Mouse (Mus musculus) stomach, embryonic 16.5 days (tissue): ENCODE measurements at regions not wholly inside any gene's neighbourhood (a gene's known extent, or its start where the extent isn't known, plus 50 kb on each side); places are given as distances from the start of the nearest gene placed in this dataset.

Source experiments
- ATAC-seq: fragments of 200-750 bp; cut with Nextera tagmentation; 2 replicates; pipeline ENCODE4 v1.8.0; 2017; ENCODE audit warnings: moderate number of reproducible peaks, moderate TSS enrichment; ENCODE audit not compliant: insufficient read depth, low FRiP score
- H3K27ac ChIP-seq: fragments of 300-500 bp; sonication (generic); 2 replicates; pipeline ENCODE4 v1.5.1; 2014; ENCODE audit warnings: low read length
- H3K27me3 ChIP-seq: fragments of 300-500 bp; sonication (generic); 2 replicates; pipeline ENCODE4 v1.6.1; 2014; ENCODE audit warnings: low read length, control low read depth, mixed read lengths; ENCODE audit not compliant: control insufficient read depth, insufficient read depth
- H3K36me3 ChIP-seq: fragments of 300-500 bp; sonication (generic); 2 replicates; pipeline ENCODE4 v1.6.1; 2014; ENCODE audit warnings: low read length; ENCODE audit not compliant: control insufficient read depth, insufficient read depth
- H3K4me1 ChIP-seq: fragments of 300-500 bp; sonication (generic); 2 replicates; pipeline ENCODE4 v1.6.1; 2014; ENCODE audit warnings: low read length, control low read depth, mixed read lengths; ENCODE audit not compliant: control insufficient read depth, insufficient read depth
- H3K4me2 ChIP-seq: fragments of 300-500 bp; sonication (generic); 2 replicates; pipeline ENCODE4 v1.6.1; 2014; ENCODE audit warnings: low read depth, low read length, mixed read lengths
- H3K4me3 ChIP-seq: fragments of 300-500 bp; sonication (generic); replicated peaks from 2 replicates; pipeline ENCODE4 v1.5.1; 2014; ENCODE audit warnings: mild to moderate bottlenecking, low read length
- H3K9ac ChIP-seq: fragments of 300-500 bp; sonication (generic); 2 replicates; pipeline ENCODE4 v1.6.1; 2014; ENCODE audit warnings: low read length
- H3K9me3 ChIP-seq: fragments of 300-500 bp; sonication (generic); replicated peaks from 2 replicates; pipeline ENCODE4 v1.6.1; 2016; ENCODE audit warnings: low read length, control low read depth; ENCODE audit not compliant: control insufficient read depth
- WGBS: fragments of 180-500 bp; shearing (Covaris S2); extraction: QIAGEN DNeasy Blood & Tissue Kit; methylation state at CpG from one replicate; pipeline ENCODE4 v1.1.7; 2014; 5-methylcytosine and 5-hydroxymethylcytosine counted together

DNA sequence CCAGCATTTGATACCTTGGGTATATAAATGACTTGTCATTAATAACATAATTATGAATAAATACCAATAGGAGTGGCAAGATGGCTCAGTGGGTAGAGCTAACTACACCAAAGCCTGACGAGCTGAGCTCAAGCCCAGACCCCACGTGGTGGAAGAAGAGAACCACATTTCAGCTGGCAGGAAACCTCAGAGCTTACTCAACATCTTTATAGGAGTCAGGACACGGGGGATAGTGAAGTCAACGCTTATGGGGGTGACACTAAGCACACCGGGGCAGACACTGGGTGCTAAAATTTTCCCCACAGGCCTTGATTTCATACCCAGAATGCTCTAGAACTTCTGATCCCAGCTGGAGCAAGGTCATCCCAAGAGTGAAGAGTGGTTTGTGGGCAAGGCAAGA is 259.3 kb downstream of the Setd4 start:
- Histone ChIP-seq H3K36me3 (no peaks in the 10 kb centered on the region), H3K4me3 (no peak overlapping the region), H3K4me2 (no peak overlapping the region), H3K4me1 (no peaks in the 10 kb centered on the region), H3K9me3 (no peaks in the 10 kb centered on the region), H3K27ac (no peak overlapping the region), H3K9ac (no peak overlapping the region), H3K27me3 (no peaks in the 10 kb centered on the region)
- no peak for ATAC-seq
- 76% methylated on average over 5 of the region's 5 CpGs for WGBS

DNA sequence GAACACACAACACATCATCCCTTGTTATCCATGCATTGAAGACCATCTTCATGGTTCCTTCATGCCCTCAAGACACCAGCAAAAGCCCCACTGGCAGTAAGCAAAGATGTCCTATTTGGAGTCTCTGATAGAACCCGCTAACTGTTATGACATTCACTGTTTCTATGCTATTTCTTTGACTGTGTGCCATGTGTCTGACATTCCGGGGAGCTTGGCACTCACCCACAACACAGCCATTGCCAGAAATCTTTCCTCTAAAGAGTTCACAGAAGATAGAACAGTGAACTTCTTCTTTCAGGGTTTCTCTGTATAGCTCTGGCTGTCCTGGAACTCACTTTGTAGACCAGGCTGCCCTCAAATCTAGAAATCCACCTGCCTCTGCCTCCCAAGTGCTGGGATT is 261.2 kb downstream of the Setd4 start:
- Histone ChIP-seq H3K27ac (no peak overlapping the region), H3K9ac (no peak overlapping the region), H3K4me1 (no peaks in the 10 kb centered on the region), H3K36me3 (no peaks in the 10 kb centered on the region), H3K4me3 (no peak overlapping the region), H3K9me3 (no peaks in the 10 kb centered on the region), H3K27me3 (no peaks in the 10 kb centered on the region), H3K4me2 (no peak overlapping the region)
- no peak for ATAC-seq
- 80% methylated on average over 2 of the region's 2 CpGs for WGBS

- WGBS = 76% methylated on average over 2 of the region's 2 CpGs
- H3K27me3 ChIP-seq = no peaks in the 10 kb centered on the region
- no peak overlapping the region for H3K4me2 ChIP-seq
- H3K9ac ChIP-seq = no peak overlapping the region
- ATAC-seq = no peak
- no peaks in the 10 kb centered on the region for H3K4me1 ChIP-seq
- no peak overlapping the region for H3K27ac ChIP-seq
- no peak overlapping the region for H3K4me3 ChIP-seq
- H3K36me3 ChIP-seq = no peaks in the 10 kb centered on the region
- no peaks in the 10 kb centered on the region for H3K9me3 ChIP-seq
These were observed 262.1 kb downstream of the Setd4 start for GRCm38 (mm10) chr16:93341791-93342190.

DNA sequence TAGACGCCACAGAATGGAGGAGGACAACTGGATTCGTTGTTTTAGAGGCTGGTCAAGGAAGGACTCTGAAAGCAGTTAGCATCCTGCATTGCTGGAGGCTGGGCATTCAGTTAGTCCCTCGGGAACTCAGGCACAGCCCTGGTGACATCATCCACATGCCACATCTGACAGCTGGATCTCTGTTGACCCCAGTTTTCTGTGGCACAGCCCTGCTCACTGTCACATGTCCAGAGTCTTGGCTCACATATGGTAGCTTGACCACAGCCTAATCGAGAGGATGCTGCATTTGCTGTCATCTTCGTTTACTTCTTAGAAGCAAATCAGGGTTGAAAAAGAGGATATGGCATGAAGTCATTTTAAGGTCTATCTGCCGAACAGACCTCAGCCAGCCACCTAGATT is 265.1 kb downstream of the Setd4 start:
- no peak overlapping the region for H3K9ac ChIP-seq
- ATAC-seq = no peak
- H3K4me2 ChIP-seq = no peak overlapping the region
- H3K36me3 ChIP-seq = no peaks in the 10 kb centered on the region
- no peaks in the 10 kb centered on the region for H3K9me3 ChIP-seq
- no peaks in the 10 kb centered on the region for H3K27me3 ChIP-seq
- H3K4me1 ChIP-seq = no peaks in the 10 kb centered on the region
- 76% methylated on average over 6 of the region's 6 CpGs for WGBS
- H3K27ac ChIP-seq = no peak overlapping the region
- H3K4me3 ChIP-seq = no peak overlapping the region

GRCm38 (mm10) chr16:93335322-93336111 is 268.3 kb downstream of the Setd4 start:
- H3K36me3 ChIP-seq = no peaks in the 10 kb centered on the region
- H3K9me3 ChIP-seq = no peaks in the 10 kb centered on the region
- H3K4me3 ChIP-seq = no peak overlapping the region
- H3K4me1 ChIP-seq = no peaks in the 10 kb centered on the region
- 74% methylated on average over 11 of the region's 11 CpGs for WGBS
- ATAC-seq = no peak
- no peak overlapping the region for H3K27ac ChIP-seq
- H3K27me3 ChIP-seq = no peaks in the 10 kb centered on the region
- no peak overlapping the region for H3K9ac ChIP-seq
- no peak overlapping the region for H3K4me2 ChIP-seq

- no peaks in the 10 kb centered on the region for H3K9me3 ChIP-seq
- no peak overlapping the region for H3K4me3 ChIP-seq
- H3K4me2 ChIP-seq = no peak overlapping the region
- H3K27ac ChIP-seq = no peak overlapping the region
- H3K36me3 ChIP-seq = no peaks in the 10 kb centered on the region
- ATAC-seq = no peak
- H3K9ac ChIP-seq = no peak overlapping the region
- H3K27me3 ChIP-seq = no peaks in the 10 kb centered on the region
- 79% methylated on average over 6 of the region's 6 CpGs for WGBS
- no peaks in the 10 kb centered on the region for H3K4me1 ChIP-seq
These were observed 270.2 kb downstream of the Setd4 start for GRCm38 (mm10) chr16:93333654-93334053.

GRCm38 (mm10) chr16:93328680-93329395 is 275.0 kb downstream of the Setd4 start:
- peaks cover 3% of the 10 kb centered on the region; the same call in 1 of the 2 replicates for H3K9me3 ChIP-seq
- no peaks in the 10 kb centered on the region for H3K4me1 ChIP-seq
- no peak overlapping the region for H3K27ac ChIP-seq
- no peak for ATAC-seq
- no peaks in the 10 kb centered on the region for H3K27me3 ChIP-seq
- no peak overlapping the region for H3K4me2 ChIP-seq
- no peaks in the 10 kb centered on the region for H3K36me3 ChIP-seq
- 42% methylated on average over 13 of the region's 13 CpGs for WGBS
- no peak overlapping the region for H3K4me3 ChIP-seq
- no peak overlapping the region for H3K9ac ChIP-seq

DNA sequence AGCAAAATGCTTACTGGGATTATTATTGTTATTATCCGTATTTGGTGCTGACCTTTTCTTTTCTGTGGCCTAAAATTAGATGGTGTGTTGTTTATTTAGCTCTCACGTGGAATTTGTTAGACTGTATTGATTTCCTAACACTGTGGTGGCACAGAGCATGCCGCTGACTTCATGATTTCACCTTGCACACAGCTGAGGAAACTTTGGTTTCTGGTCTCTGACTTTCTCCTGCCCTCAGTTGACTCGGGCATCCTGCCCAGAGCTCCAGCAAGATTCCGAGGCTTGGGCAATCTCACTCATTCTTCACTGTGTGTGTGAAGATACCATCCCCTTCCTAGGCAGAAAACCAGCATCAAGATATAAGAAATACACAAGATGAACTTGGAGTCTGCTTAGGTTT is 279.0 kb downstream of the Setd4 start:
- Histone ChIP-seq H3K4me3 (no peak overlapping the region), H3K9ac (no peak overlapping the region), H3K9me3 (peaks cover 3% of the 10 kb centered on the region; the same call in 1 of the 2 replicates), H3K27ac (no peak overlapping the region), H3K4me2 (no peak overlapping the region), H3K4me1 (no peaks in the 10 kb centered on the region), H3K27me3 (no peaks in the 10 kb centered on the region), H3K36me3 (no peaks in the 10 kb centered on the region)
- WGBS = 69% methylated on average over 5 of the region's 5 CpGs
- ATAC-seq = no peak

- no peaks in the 10 kb centered on the region for H3K4me1 ChIP-seq
These were observed 280.7 kb downstream of the Setd4 start for GRCm38 (mm10) chr16:93323172-93323571.

More at GRCm38 (mm10) chr16:93323172-93323571, 280.7 kb downstream of the Setd4 start:
- WGBS = 60% methylated on average over 5 of the region's 5 CpGs
- ATAC-seq = no peak
- Histone ChIP-seq H3K27me3 (no peaks in the 10 kb centered on the region), H3K4me2 (no peak overlapping the region), H3K9me3 (peaks cover 3% of the 10 kb centered on the region; the same call in 1 of the 2 replicates), H3K4me3 (no peak overlapping the region), H3K9ac (no peak overlapping the region), H3K27ac (no peak overlapping the region), H3K36me3 (no peaks in the 10 kb centered on the region)
